Mouse (Mus musculus) midbrain, embryonic 13.5 days (tissue): ENCODE data around the gene 4933424G06Rik. TPM values are rescaled to one million over a fixed set of nuclear protein-coding genes. Genes with fewer than 3 reads are reported as not detected.
A peak's percentile ranks its signal among the peaks of the same experiment; 100 is the strongest.

ENCODE experiments used
- ATAC-seq: fragments of 200-750 bp; cut with Nextera tagmentation; 2 replicates; pipeline ENCODE4 v1.8.0; 2017; ENCODE audit warnings: mild to moderate bottlenecking, moderate TSS enrichment, moderate library complexity
- H3K27ac ChIP-seq: fragments of 300-500 bp; sonication (generic); 2 replicates; pipeline ENCODE4 v1.5.1; 2015; ENCODE audit warnings: inconsistent platforms, mild to moderate bottlenecking, moderate library complexity
- H3K27me3 ChIP-seq: fragments of 300-500 bp; sonication (generic); 2 replicates; pipeline ENCODE4 v1.6.1; 2015; ENCODE audit warnings: mild to moderate bottlenecking, inconsistent platforms
- H3K36me3 ChIP-seq: fragments of 300-500 bp; sonication (generic); 2 replicates; pipeline ENCODE4 v1.6.1; 2015; ENCODE audit warnings: mild to moderate bottlenecking, inconsistent platforms
- H3K4me1 ChIP-seq: fragments of 300-500 bp; sonication (generic); replicated peaks from 2 replicates; pipeline ENCODE4 v1.6.1; 2015; ENCODE audit warnings: inconsistent platforms
- H3K4me2 ChIP-seq: fragments of 300-500 bp; sonication (generic); replicated peaks from 2 replicates; pipeline ENCODE4 v1.6.1; 2015; ENCODE audit warnings: moderate library complexity, mild to moderate bottlenecking, inconsistent platforms
- H3K4me3 ChIP-seq: fragments of 300-500 bp; sonication (generic); replicated peaks from 2 replicates; pipeline ENCODE4 v1.5.1; 2015; ENCODE audit warnings: mild to moderate bottlenecking, inconsistent platforms
- H3K9ac ChIP-seq: fragments of 300-500 bp; sonication (generic); replicated peaks from 2 replicates; pipeline ENCODE4 v1.6.1; 2015; ENCODE audit warnings: mild to moderate bottlenecking, inconsistent platforms
- H3K9me3 ChIP-seq: fragments of 300-500 bp; sonication (generic); 2 replicates; pipeline ENCODE4 v1.6.1; 2016; ENCODE audit warnings: mild to moderate bottlenecking, inconsistent platforms
- WGBS: fragments of 180-500 bp; shearing (Covaris S2); methylation state at CpG from one replicate; pipeline ENCODE4 v1.1.7; 2015; 5-methylcytosine and 5-hydroxymethylcytosine counted together
- polyA plus RNA-seq: library from polyadenylated mRNA; unstranded; fragments of >200 nt; fragmentation: Nextera tagmentation; extraction: Ambion mirVana; gene quantifications from 2 replicates; pipeline ENCODE4 v1.2.1, GENCODE M21; 2015

Gene 4933424G06Rik
- polyA plus RNA-seq, 1 experiment from 2014 or later = 0.36 TPM

DNA sequence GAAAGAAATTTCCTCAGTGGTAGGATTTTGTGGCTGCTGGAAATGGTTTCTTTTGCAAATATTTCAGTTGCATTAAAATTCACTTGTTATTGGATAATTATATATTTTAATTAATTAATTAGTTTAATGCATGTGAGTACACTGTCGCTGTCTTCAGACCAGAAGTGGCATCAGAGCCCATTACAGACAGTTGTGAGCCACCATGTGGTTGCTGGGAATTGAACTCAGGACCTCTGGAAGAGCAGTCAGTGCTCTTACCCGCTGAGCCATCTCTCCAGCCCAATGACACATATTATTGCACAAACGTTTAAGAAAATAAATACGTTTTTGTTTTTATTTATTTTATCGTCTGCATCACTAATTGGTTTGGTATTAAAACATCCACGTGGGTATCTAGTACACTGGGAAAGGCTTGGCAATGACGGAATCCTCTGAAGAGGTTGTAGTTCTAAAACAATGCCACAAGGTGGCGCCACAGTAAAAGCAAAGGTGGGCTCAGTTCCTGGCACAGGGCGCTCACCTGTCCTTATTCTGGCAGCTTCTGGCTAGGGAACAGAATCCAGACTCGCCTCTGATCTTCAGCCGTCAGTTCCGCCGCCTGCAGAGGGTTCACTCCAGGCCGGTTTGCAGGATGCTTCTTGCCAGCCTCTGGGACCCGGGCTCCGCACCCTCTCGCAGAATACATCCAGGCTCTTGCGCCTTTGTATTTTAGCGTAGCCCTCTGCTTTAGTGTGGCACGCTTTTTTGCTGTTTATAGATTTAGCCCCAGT is 74.6 kb downstream of the 4933424G06Rik start:
- Histone ChIP-seq H3K4me2 (peak overlapping the region; percentile 82), H3K4me1 (peaks cover 5% of the 10 kb centered on the region; the same call in 1 of the 2 replicates), H3K9ac (peak overlapping the region; percentile 75), H3K36me3 (no peaks in the 10 kb centered on the region), H3K27me3 (no peaks in the 10 kb centered on the region; the same call in 1 of the 2 replicates), H3K4me3 (peak overlapping the region; percentile 44), H3K9me3 (no peaks in the 10 kb centered on the region), H3K27ac (peak overlapping the region; percentile 72)
- 4% methylated on average over 20 of the region's 20 CpGs for WGBS
- ATAC-seq = peak; percentile 85

- peak overlapping the region; percentile 44 for H3K4me3 ChIP-seq
- ATAC-seq = peak; percentile 71
- peaks cover 5% of the 10 kb centered on the region; the same call in 1 of the 2 replicates for H3K4me1 ChIP-seq
- peak overlapping the region; percentile 82 for H3K4me2 ChIP-seq
- no peaks in the 10 kb centered on the region for H3K9me3 ChIP-seq
- no peaks in the 10 kb centered on the region; the same call in 1 of the 2 replicates for H3K27me3 ChIP-seq
- WGBS = 1% methylated on average over 16 of the region's 16 CpGs
- H3K36me3 ChIP-seq = no peaks in the 10 kb centered on the region; the same call in 1 of the 2 replicates
- peak overlapping the region; percentile 75 for H3K9ac ChIP-seq
- peak overlapping the region; percentile 72 for H3K27ac ChIP-seq
Observed at GRCm38 (mm10) chr1:36785238-36785641, 75.3 kb downstream of the 4933424G06Rik start.

GRCm38 (mm10) chr1:36786377-36786776 is 76.4 kb downstream of the 4933424G06Rik start:
- Histone ChIP-seq H3K27me3 (no peaks in the 10 kb centered on the region; the same call in 1 of the 2 replicates), H3K9me3 (no peaks in the 10 kb centered on the region), H3K4me3 (no peak overlapping the region), H3K9ac (no peak overlapping the region), H3K27ac (no peak overlapping the region), H3K36me3 (peaks cover 9% of the 10 kb centered on the region), H3K4me1 (peaks cover 5% of the 10 kb centered on the region; the same call in 1 of the 2 replicates), H3K4me2 (no peak overlapping the region)
- ATAC-seq = no peak
- 95% methylated on average over 7 of the region's 7 CpGs for WGBS

DNA sequence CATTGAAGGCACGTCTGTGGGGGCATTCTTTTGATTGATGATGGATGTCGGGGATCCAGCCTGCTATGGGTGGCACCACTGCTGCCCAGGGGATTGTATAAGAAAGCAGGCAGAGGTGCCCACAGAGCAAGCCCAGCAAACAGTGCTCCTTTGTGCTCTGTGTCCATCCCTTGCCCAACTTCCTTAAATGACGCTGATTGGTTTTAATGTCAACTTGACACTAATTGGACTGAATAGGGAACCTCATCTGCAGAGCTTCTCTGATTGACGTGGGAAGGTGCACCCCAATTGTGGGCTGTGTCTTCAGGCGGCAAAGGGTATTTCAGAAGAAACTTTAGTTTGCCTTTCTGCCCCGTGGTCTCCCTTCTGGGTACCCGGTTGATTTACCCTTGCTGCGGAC is 79.5 kb downstream of the 4933424G06Rik start:
- no peak overlapping the region for H3K4me2 ChIP-seq
- peaks cover 39% of the 10 kb centered on the region for H3K36me3 ChIP-seq
- H3K4me3 ChIP-seq = no peak overlapping the region
- no peak overlapping the region for H3K9ac ChIP-seq
- no peaks in the 10 kb centered on the region; the same call in 1 of the 2 replicates for H3K27me3 ChIP-seq
- no peak for ATAC-seq
- no peaks in the 10 kb centered on the region for H3K9me3 ChIP-seq
- no peak overlapping the region for H3K27ac ChIP-seq
- WGBS = 81% methylated on average over 8 of the region's 8 CpGs
- peaks cover 5% of the 10 kb centered on the region; the same call in 1 of the 2 replicates for H3K4me1 ChIP-seq

- Histone ChIP-seq H3K36me3 (peaks cover 97% of the 10 kb centered on the region), H3K4me3 (no peak overlapping the region), H3K27ac (no peak overlapping the region), H3K4me1 (no peaks in the 10 kb centered on the region), H3K27me3 (no peaks in the 10 kb centered on the region), H3K9ac (no peak overlapping the region), H3K9me3 (no peaks in the 10 kb centered on the region), H3K4me2 (no peak overlapping the region)
- ATAC-seq = no peak
- WGBS = 95% methylated on average over 7 of the region's 7 CpGs
Observed at GRCm38 (mm10) chr1:36796711-36797110, 86.8 kb downstream of the 4933424G06Rik start.

DNA sequence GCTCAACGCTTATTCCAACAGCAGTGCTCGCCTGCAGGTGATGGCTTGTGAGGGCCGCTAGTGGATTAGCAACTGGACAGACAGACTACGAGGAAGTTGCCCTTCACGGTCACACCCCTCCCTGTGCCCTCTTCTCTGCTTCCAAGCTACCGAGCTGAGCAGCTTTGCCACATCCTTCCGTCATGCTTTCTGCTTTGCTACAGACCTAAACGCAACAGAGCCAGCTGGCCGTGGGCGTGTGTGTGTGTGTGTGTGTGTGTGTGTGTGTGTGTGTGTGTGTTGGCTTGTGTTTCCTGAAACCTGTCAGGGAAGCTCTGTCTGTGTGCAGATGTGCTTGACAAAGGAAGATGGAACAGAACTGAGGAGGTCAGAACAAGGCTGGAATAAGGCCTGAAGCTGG is 87.5 kb downstream of the 4933424G06Rik start:
- Histone ChIP-seq H3K27ac (no peak overlapping the region), H3K4me2 (no peak overlapping the region), H3K9ac (no peak overlapping the region), H3K36me3 (peaks cover 97% of the 10 kb centered on the region), H3K27me3 (no peaks in the 10 kb centered on the region), H3K4me1 (no peaks in the 10 kb centered on the region), H3K9me3 (no peaks in the 10 kb centered on the region), H3K4me3 (no peak overlapping the region)
- 89% methylated on average over 10 of the region's 10 CpGs for WGBS
- ATAC-seq = no peak

- H3K4me1 ChIP-seq = no peaks in the 10 kb centered on the region
- H3K4me2 ChIP-seq = no peak overlapping the region
- H3K9ac ChIP-seq = no peak overlapping the region
- no peaks in the 10 kb centered on the region for H3K27me3 ChIP-seq
- no peak overlapping the region for H3K27ac ChIP-seq
- 85% methylated on average over 3 of the region's 3 CpGs for WGBS
- no peak overlapping the region for H3K4me3 ChIP-seq
- no peaks in the 10 kb centered on the region for H3K9me3 ChIP-seq
- ATAC-seq = no peak
- peaks cover 92% of the 10 kb centered on the region for H3K36me3 ChIP-seq
Observed at GRCm38 (mm10) chr1:36800379-36801011, 90.5 kb downstream of the 4933424G06Rik start.

DNA sequence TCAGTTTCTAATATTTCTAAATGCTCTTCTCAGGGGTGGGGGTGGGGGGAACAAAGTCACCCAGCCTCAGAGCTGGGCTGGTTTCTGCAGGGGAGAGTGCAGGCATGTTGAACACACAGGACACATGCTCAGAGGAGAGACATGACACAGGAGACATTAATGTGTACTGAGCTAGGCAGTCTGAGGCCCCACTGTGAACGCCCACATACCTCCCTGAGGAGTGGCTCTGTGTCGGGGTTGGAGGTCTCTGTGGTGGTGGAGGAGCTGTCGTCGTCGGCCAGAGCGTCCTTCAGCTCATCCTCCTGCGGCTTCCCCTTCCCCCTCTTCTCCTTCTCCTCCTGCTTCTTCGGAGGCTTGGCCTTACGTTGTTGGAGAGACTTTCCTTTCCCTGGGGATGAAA is 94.3 kb downstream of the 4933424G06Rik start:
- 86% methylated on average over 9 of the region's 9 CpGs for WGBS
- Histone ChIP-seq H3K4me2 (no peak overlapping the region), H3K27me3 (no peaks in the 10 kb centered on the region), H3K27ac (no peak overlapping the region), H3K36me3 (peaks cover 90% of the 10 kb centered on the region), H3K9me3 (no peaks in the 10 kb centered on the region), H3K9ac (no peak overlapping the region), H3K4me1 (no peaks in the 10 kb centered on the region), H3K4me3 (no peak overlapping the region)
- ATAC-seq = no peak

- H3K9ac ChIP-seq = no peak overlapping the region
- H3K4me1 ChIP-seq = no peaks in the 10 kb centered on the region
- H3K4me2 ChIP-seq = no peak overlapping the region
- ATAC-seq = no peak
- H3K36me3 ChIP-seq = peaks cover 89% of the 10 kb centered on the region
- no peak overlapping the region for H3K4me3 ChIP-seq
- H3K27ac ChIP-seq = no peak overlapping the region
- WGBS = 93% methylated on average over 4 of the region's 4 CpGs
- no peaks in the 10 kb centered on the region for H3K27me3 ChIP-seq
- no peaks in the 10 kb centered on the region for H3K9me3 ChIP-seq
Observed at GRCm38 (mm10) chr1:36804833-36805232, 94.9 kb downstream of the 4933424G06Rik start.

- WGBS = 97% methylated on average over 7 of the region's 7 CpGs
- no peak for ATAC-seq
- no peaks in the 10 kb centered on the region for H3K4me1 ChIP-seq
- peaks cover 90% of the 10 kb centered on the region for H3K36me3 ChIP-seq
- H3K9ac ChIP-seq = no peak overlapping the region
- H3K4me2 ChIP-seq = no peak overlapping the region
- no peaks in the 10 kb centered on the region for H3K27me3 ChIP-seq
- H3K4me3 ChIP-seq = no peak overlapping the region
- no peak overlapping the region for H3K27ac ChIP-seq
- H3K9me3 ChIP-seq = no peaks in the 10 kb centered on the region
Observed at GRCm38 (mm10) chr1:36806181-36806905, 96.4 kb downstream of the 4933424G06Rik start.

- Histone ChIP-seq H3K9ac (no peak overlapping the region), H3K4me2 (no peak overlapping the region), H3K27me3 (no peaks in the 10 kb centered on the region), H3K9me3 (no peaks in the 10 kb centered on the region), H3K4me1 (no peaks in the 10 kb centered on the region), H3K36me3 (peaks cover 90% of the 10 kb centered on the region), H3K27ac (no peak overlapping the region), H3K4me3 (no peak overlapping the region)
- ATAC-seq = no peak
- WGBS = 97% methylated on average over 1 of the region's 1 CpGs
Observed at GRCm38 (mm10) chr1:36807086-36807485, 97.1 kb downstream of the 4933424G06Rik start.
